ENCODE assay signal across 12 mouse cellular contexts in genomic region chr15:31344811-31345211, GRCm38 (mm10). TPM values are rescaled to one million over a fixed set of nuclear protein-coding genes. Genes with fewer than 3 reads are reported as not detected.
DNase-seq lines count a peak whose midpoint lies in the region; ATAC-seq lines count a peak whose summit lies in the region.
"Had no signal": no experiment of that assay in that cellular context is flagged by ENCODE, and none has a peak within 500 bp of the region (broad histone marks: within the 10 kb centered on the region; RNA-seq: fewer than 3 reads in every experiment).

No protein-coding gene starts in this region.

- no peak for DNase-seq in forebrain, embryonic 11.5 days (ENCODE audit: low spot score)
- DNase-seq in 3134 (ENCODE audit: extremely low read depth, insufficient read length, low spot score) (peak; percentile 88), ZHBTc4 (ENCODE audit: low read depth, low spot score) (peak; percentile 57)
- peak; percentile 70 to 74 for DNase-seq in left cerebral cortex, postnatal 36 days (ENCODE audit: low spot score in 2 of 2)
- DNase-seq in lung, adult 18-20 months = no peak
- no peak for DNase-seq in heart, postnatal 25 days (ENCODE audit: low spot score)
- no peak for DNase-seq in kidney, adult 18-20 months
- DNase-seq: adrenal gland, adult 2 months; kidney, adult 9 months; midbrain, embryonic 14.5 days had no signal

- no peaks in the 10 kb centered on the region for H3K36me3 ChIP-seq in forebrain, embryonic 16.5 days (ENCODE audit: control insufficient read depth, insufficient read depth)
- H3K36me3 ChIP-seq in forebrain, embryonic 11.5 days (ENCODE audit: control insufficient read depth, insufficient read depth, low read length) = no peaks in the 10 kb centered on the region
- H3K36me3 ChIP-seq: liver, embryonic 12.5 days had no signal

- H3K9ac ChIP-seq in forebrain, embryonic 16.5 days (replicated peaks; ENCODE audit: low read depth, low read length) = no peak overlapping the region
- H3K9ac ChIP-seq in forebrain, embryonic 11.5 days (ENCODE audit: low read length) = no peak overlapping the region
- H3K9ac ChIP-seq: liver, embryonic 12.5 days had no signal

- no peak overlapping the region for H3K4me2 ChIP-seq in forebrain, embryonic 16.5 days (ENCODE audit: low read length)
- no peak overlapping the region for H3K4me2 ChIP-seq in forebrain, embryonic 11.5 days (ENCODE audit: low read depth, low read length, severe bottlenecking)
- H3K4me2 ChIP-seq: liver, embryonic 12.5 days had no signal

- 79% methylated on average over 18 of the region's 18 CpGs for WGBS in forebrain, embryonic 16.5 days
- WGBS in forebrain, embryonic 11.5 days = 96% methylated on average over 18 of the region's 18 CpGs

- H3K9me3 ChIP-seq in forebrain, embryonic 16.5 days (ENCODE audit: control insufficient read depth, low read length) = no peaks in the 10 kb centered on the region
- H3K9me3 ChIP-seq in forebrain, embryonic 11.5 days (ENCODE audit: control insufficient read depth, low read length) = no peaks in the 10 kb centered on the region
- H3K9me3 ChIP-seq: liver, embryonic 12.5 days had no signal

- H3K4me1 ChIP-seq in forebrain, embryonic 16.5 days (replicated peaks; ENCODE audit: control insufficient read depth, insufficient read depth, low read length) = peaks cover 7% of the 10 kb centered on the region; the same call in 1 of the 2 replicates
- peaks cover 4% of the 10 kb centered on the region; the same call in 1 of the 2 replicates for H3K4me1 ChIP-seq in forebrain, embryonic 11.5 days (replicated peaks; ENCODE audit: control insufficient read depth, insufficient read depth, low read length)

- H3K27me3 ChIP-seq in forebrain, embryonic 16.5 days (replicated peaks; ENCODE audit: control insufficient read depth, insufficient read depth, low read length) = no peaks in the 10 kb centered on the region
- H3K27me3 ChIP-seq in forebrain, embryonic 11.5 days (ENCODE audit: control insufficient read depth, insufficient read depth, low read length) = no peaks in the 10 kb centered on the region
- H3K27me3 ChIP-seq: liver, embryonic 12.5 days had no signal

- H3K27ac ChIP-seq in forebrain, embryonic 16.5 days (ENCODE audit: low read length) = no peak overlapping the region
- H3K27ac ChIP-seq in forebrain, embryonic 11.5 days (ENCODE audit: low read depth, low read length) = no peak overlapping the region
- H3K27ac ChIP-seq: liver, embryonic 12.5 days had no signal

- no peak overlapping the region for H3K4me3 ChIP-seq in forebrain, embryonic 16.5 days (replicated peaks; ENCODE audit: low read length)
- no peak overlapping the region for H3K4me3 ChIP-seq in forebrain, embryonic 11.5 days (ENCODE audit: low read depth, low read length)
- H3K4me3 ChIP-seq: liver, embryonic 12.5 days had no signal

- intact Hi-C loops in left cerebral cortex, postnatal 36 days (cut with DNase I) = loop anchor here (2.0 kb wide), 1 partner anchor 20 kb away; no protein-coding TSS in a partner anchor
- intact Hi-C loops in heart, postnatal 25 days (cut with DNase I) = no loop called here

- ATAC-seq in forebrain, embryonic 16.5 days = peak; percentile 58; the same call in 1 of the 2 replicates
- ATAC-seq in forebrain, embryonic 11.5 days (replicated peaks; ENCODE audit: low FRiP score) = no peak
- ATAC-seq: liver, embryonic 12.5 days had no signal

RNA-seq across cellular contexts. Expression of gene Ankrd33b, which starts 22.7 kb away (rescaled TPM):
- 0.39 and 0.53 TPM in 2 replicates for polyA plus RNA-seq in forebrain, embryonic 16.5 days (2015; fragmentation: Nextera tagmentation; extraction: Ambion mirVana)
- polyA plus RNA-seq in forebrain, embryonic 11.5 days (2014; fragmentation: Nextera tagmentation; extraction: Ambion mirVana) = 0.32 and 0.56 TPM in 2 replicates
- 10 to 100 TPM; 70.4 to 76.4 TPM for total RNA-seq in left cerebral cortex, postnatal 36 days (2021)
- total RNA-seq in heart, postnatal 25 days (2021) = 10 to 100 TPM; 22.6 to 23.2 TPM

Comparison
In these comparisons a context has a peak if more than half of its experiments do, and no peak if none do; other contexts are left out.
1. DNase-seq: peak in 3134 (single experiment), ZHBTc4 (single experiment) and left cerebral cortex, postnatal 36 days (2 of 2); none in forebrain, embryonic 11.5 days (single experiment), lung, adult 18-20 months (0 of 2), heart, postnatal 25 days (single experiment) and kidney, adult 18-20 months (single experiment).